Mouse (Mus musculus): ENCODE measurements at regions not wholly inside any gene's neighbourhood (a gene's known extent, or its start where the extent isn't known, plus 50 kb on each side); places are given as distances from the start of the nearest gene placed in this dataset.
"Not testable (repeated sequence)": the region's sequence is repeated elsewhere in the genome, so short reads cannot be mapped to it uniquely, and the experiment has no call there.

DNA sequence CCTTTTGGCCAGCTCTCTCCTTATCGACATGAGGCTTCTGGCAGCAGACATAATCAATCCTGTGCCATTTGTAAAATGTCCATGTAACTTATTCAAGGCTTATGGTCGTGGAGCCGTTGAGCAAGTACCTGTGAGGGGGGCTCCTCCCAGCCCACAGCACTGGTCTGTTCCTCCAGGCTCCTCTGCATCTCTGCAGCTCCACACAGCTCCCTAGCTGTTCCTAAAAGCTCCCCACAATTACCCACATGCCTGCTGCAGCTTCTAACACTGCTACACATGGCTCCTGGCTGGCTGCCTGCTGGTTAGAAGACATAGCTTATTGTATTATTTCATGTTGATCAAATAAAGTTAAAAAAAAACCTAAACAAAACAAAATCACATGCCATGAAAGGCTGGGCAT is 77.9 kb downstream of the Tcp10c start:
- H3K27ac ChIP-seq (replicated peaks; ENCODE audit: low read depth, low read length); H3K4me3 ChIP-seq (ENCODE audit: insufficient read depth, low read depth, low read length); H3K4me1 ChIP-seq (ENCODE audit: control insufficient read depth, insufficient read depth, insufficient read length, low read length): not testable (repeated sequence)

DNA sequence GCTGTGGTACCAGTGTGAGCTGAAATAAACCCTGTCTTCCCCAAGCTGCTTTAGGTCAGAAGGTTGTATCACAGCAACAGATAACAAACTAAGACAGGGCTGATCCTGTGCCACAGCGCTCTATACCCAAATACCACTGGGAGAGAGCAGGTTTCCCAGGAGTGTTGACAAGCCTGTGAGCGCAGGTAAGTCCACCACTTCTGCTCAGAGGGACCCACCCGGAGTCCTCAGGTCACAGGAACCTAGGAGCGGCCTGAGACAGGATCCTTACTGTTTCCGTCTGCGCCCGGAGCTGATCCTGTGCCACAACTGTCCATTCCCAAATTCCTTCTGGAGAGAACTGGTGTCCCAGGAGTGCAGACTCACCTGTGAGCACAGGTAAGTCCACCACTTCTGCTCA is 79.8 kb downstream of the Tcp10c start:
- not testable (repeated sequence) for H3K4me3 ChIP-seq (ENCODE audit: insufficient read depth, low read depth, low read length); H3K4me1 ChIP-seq (ENCODE audit: control insufficient read depth, insufficient read depth, insufficient read length, low read length); H3K27ac ChIP-seq (replicated peaks; ENCODE audit: low read depth, low read length)

DNA sequence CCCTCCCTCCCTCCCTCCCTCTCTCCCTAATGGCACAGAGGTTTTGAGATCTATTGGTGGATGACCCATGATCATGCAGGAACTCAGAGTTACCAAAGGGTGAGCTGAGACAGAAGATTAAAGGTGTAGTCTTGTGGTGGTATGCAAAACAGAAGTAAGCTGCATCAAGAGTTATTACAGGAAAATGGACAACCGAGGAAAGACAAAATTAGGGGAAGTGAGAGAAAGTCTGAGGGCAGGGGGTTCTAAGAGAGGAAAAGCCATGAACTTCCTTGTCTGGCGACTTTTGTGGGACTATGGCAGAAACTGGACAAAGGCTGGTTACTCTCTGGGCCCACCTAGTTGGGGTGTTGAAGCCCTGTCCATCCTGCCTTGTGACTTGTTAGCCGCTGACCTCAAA is 84.4 kb downstream of the Tcp10c start:
- H3K4me3 ChIP-seq (ENCODE audit: insufficient read depth, low read depth, low read length); H3K4me1 ChIP-seq (ENCODE audit: control insufficient read depth, insufficient read depth, insufficient read length, low read length); H3K27ac ChIP-seq (replicated peaks; ENCODE audit: low read depth, low read length): not testable (repeated sequence)

DNA sequence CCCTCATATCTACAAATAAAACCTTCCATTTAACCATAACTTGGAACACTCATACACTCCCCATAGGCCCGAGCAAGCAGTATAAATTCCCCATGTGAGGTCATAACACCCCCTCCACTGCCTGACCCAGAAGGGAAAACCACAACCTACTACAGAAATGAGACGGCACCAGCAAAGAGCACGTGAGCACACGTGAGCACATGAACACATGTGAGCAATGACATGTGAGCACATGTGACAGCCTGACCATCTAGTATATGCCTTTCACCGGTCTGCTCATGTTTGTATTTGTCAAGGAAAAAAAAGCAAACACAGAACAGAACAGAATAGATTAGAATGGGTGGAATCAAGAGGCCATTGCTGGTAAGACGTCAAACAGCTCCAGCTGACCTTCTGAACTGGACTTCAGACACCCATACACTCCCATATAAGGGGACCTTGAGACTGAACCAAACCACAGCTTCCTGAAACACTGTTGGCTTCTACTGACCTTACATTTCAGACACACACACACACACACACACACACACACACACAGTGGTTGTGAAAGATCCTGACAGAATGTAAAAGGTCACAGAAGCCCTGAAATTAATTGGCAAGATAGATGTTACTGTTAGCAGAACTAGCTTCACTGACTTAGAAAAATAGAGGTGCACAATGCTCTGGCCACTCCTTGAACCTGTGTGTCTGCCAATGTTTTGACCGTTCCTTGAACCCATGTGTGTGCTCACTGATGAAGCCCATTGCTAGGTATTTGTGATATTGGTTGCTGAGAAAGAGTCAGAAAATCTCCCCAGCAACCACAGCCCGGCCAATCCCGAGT is 86.5 kb downstream of the Tcp10c start:
- not testable (repeated sequence) for H3K27ac ChIP-seq (replicated peaks; ENCODE audit: low read depth, low read length); H3K4me1 ChIP-seq (ENCODE audit: control insufficient read depth, insufficient read depth, insufficient read length, low read length)

DNA sequence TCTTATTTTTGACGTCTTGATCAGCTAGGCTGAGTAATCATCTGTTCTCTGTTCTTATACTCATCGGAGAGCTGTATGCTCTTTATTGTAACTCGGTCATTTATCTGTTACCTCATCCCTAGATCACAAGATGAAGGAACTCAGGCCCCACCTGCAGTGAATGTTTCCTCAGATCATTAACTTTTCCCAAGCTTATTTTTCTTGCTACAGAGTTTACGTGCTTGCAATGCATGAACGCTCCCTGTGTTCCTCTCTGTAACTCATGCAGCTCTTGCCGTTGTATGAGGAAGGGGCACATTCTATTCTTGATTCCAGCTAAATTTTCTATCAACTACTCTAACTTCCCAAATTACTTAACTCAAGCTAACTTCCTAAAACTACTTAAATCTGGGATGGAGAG is 87.9 kb downstream of the Tcp10c start:
- not testable (repeated sequence) for H3K4me1 ChIP-seq (ENCODE audit: control insufficient read depth, insufficient read depth, insufficient read length, low read length); H3K27ac ChIP-seq (replicated peaks; ENCODE audit: low read depth, low read length); H3K4me3 ChIP-seq (ENCODE audit: insufficient read depth, low read depth, low read length)

More for the DNA sequence above, 86.5 kb downstream of the Tcp10c start:
- not testable (repeated sequence) for H3K4me3 ChIP-seq (ENCODE audit: insufficient read depth, low read depth, low read length)

DNA sequence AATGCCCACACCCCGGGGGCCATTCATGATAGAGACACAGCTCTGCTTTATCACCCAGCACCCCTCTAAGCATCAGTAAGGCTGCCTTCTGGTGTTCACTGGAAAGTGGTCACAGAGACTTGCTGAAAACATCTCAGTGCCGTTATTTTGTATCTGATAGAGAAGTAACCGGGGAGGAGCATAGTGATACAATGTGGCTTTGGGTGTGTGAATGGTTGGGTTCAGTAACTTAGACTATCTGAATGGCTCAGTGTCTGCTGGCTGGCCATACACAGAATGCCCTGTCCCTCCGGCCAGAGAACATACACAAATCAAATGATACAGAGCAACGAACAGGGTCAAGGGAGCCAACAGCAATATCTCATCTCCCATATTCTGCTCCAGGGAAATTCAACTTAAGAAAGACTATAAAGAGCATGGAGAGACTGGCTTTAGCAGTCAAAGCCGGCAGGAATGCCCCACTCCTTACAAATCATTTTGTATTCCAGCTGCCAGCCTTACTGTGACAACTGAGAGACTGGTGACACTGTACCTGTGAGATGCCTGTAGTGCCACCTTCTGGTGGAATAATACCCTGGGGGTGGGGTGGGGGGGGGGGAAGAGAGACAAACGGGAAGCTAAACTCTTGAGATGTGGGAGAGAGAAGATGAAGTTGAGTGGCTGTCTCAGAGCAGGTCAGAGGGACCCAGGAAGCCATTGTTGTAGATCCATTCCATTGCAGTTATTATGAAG is 102.7 kb downstream of the Tcp10c start:
- not testable (repeated sequence) for H3K4me1 ChIP-seq (ENCODE audit: control insufficient read depth, insufficient read depth, insufficient read length, low read length); H3K27ac ChIP-seq (replicated peaks; ENCODE audit: low read depth, low read length); H3K4me3 ChIP-seq (ENCODE audit: insufficient read depth, low read depth, low read length)

DNA sequence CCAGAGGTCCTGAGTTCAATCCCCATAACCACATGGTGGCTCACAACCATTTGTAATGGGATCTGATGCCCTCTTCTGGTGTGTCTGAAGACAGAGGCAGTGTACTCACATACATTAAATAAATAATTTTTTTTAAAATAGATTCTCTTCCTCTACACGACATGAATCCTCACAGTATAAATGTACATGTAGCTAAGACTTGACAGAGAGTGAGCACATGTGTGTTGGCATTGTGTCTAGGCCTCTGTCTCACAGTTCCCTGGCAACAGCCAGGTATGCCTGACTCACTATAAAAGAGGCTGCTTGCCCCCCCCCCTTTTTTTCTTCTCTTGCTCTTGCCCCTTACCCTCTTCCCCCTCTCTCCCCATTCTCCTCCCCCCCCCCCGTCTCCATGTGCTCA is 103.6 kb downstream of the Tcp10c start:
- H3K4me3 ChIP-seq (ENCODE audit: insufficient read depth, low read depth, low read length) = not testable (repeated sequence)

DNA sequence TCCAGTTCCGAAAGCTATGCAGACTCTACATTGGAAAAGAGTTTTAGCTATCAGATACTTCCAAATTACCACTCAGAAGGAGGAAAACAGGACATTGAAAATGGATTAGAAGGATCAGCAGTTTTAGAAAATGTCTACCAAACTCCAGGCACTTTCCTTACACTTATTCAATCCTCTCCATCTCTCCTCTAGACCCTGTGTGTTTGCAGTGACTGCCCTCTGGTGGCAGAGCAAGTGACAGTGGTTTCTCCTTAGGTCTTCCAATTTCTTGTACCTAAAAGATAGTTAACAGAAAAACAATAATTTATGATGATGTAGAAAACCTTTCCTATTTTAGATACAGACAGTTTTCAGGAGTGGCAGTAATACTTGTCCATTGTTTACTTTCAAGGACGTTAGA is 104.4 kb downstream of the Tcp10c start:
- not testable (repeated sequence) for H3K4me1 ChIP-seq (ENCODE audit: control insufficient read depth, insufficient read depth, insufficient read length, low read length); H3K27ac ChIP-seq (replicated peaks; ENCODE audit: low read depth, low read length); H3K4me3 ChIP-seq (ENCODE audit: insufficient read depth, low read depth, low read length)

More for the DNA sequence above, 103.6 kb downstream of the Tcp10c start:
- H3K4me1 ChIP-seq (ENCODE audit: control insufficient read depth, insufficient read depth, insufficient read length, low read length); H3K27ac ChIP-seq (replicated peaks; ENCODE audit: low read depth, low read length): not testable (repeated sequence)

DNA sequence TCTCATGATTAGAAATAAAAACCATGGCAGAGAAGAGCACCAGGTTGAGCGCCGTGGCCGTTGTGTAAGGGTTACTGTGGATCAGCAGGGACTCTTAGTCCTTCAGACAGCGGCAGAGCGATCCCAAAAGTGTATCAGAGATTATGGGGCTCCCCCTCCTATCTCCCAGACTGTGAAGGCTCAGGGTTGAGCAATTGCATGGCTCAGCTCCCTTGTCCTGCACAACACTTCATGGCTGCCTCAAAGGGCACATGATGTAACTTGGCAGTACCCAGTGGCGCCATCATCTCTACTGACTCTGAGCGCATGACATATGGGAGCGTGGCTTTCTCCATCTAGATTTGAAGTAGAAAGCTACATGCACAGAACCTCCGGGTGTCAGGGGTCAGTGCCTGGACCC is 108.3 kb downstream of the Tcp10c start:
- H3K4me1 ChIP-seq (ENCODE audit: control insufficient read depth, insufficient read depth, insufficient read length, low read length); H3K27ac ChIP-seq (replicated peaks; ENCODE audit: low read depth, low read length); H3K4me3 ChIP-seq (ENCODE audit: insufficient read depth, low read depth, low read length): not testable (repeated sequence)

DNA sequence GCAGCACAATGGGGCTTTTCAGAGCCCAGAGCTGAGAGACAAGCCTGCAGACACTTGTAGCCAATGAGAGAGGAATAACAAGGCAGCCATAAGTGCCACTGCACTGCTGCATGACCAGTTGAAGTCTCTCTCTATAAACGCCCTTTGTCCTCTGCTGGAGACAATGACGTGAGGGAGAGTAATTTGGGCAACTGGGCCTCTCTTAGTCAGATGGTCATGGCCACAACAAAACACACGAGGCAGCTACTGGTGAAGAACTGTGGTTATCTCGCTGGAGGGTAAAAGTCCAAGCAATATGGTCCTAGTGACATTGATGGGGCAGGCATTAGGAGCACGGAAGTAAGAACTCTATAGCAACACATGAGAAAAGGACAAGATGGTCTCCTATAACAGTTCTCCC is 111.5 kb downstream of the Tcp10c start:
- H3K27ac ChIP-seq (replicated peaks; ENCODE audit: low read depth, low read length); H3K4me3 ChIP-seq (ENCODE audit: insufficient read depth, low read depth, low read length); H3K4me1 ChIP-seq (ENCODE audit: control insufficient read depth, insufficient read depth, insufficient read length, low read length): not testable (repeated sequence)

DNA sequence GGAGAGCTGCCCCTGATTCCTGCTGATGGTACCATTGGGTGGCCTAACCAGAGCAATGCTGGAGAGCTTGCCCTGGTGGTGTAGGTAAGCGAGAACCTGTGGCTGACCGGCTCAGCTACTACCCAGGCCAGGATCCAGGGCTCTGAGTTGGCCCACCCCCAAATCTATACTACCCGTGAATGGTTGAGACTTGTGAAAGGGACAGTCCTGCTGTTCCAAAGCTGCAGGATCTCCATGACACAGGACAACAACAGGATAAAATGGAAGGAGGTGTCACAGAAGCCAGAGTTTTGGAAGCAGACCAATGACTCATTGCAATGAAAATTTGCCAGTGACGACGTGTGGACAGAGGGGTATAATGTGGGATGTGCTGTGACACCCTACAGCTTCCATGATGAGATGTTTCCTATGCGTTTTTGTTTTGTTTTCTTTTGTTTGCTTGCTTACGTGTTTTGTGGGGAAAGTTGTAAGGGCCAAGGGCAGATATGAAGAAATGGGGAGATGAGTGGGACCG is 115.6 kb downstream of the Tcp10c start:
- H3K27ac ChIP-seq (replicated peaks; ENCODE audit: low read depth, low read length); H3K4me1 ChIP-seq (ENCODE audit: control insufficient read depth, insufficient read depth, insufficient read length, low read length); H3K4me3 ChIP-seq (ENCODE audit: insufficient read depth, low read depth, low read length): not testable (repeated sequence)

DNA sequence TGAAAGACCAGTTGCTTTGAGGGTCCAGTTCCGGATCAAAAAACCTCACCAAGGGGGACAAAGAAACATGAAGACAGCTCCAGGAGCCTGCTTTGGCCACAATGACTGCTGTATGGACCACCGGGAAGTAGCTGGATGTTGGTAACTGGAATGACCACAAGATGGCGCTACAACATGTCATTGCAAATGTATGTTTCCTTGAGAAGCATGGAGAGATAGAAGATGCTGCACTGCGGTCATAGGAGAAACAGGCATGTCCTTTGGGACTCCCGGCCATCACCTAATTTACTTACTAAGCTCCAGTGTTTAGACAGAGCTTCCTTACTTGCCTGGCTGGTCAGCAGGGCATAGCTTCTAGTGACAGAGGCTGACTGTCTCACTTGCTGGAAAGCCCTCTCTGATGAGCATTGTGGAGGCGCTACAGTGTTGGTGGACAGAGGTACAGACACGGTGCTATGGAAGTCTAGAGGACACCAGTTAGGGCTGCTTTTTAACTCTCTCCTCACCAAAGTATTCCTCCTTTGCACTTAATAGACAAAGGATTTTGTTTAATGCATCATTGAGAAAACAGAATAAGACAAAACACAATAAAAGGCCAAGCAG is 118.2 kb downstream of the Tcp10c start:
- Histone ChIP-seq H3K4me3 (ENCODE audit: insufficient read depth, low read depth, low read length) (no peak overlapping the region), H3K4me1 (ENCODE audit: control insufficient read depth, insufficient read depth, insufficient read length, low read length) (no peaks in the 10 kb centered on the region), H3K27ac (replicated peaks; ENCODE audit: low read depth, low read length) (no peak overlapping the region)

DNA sequence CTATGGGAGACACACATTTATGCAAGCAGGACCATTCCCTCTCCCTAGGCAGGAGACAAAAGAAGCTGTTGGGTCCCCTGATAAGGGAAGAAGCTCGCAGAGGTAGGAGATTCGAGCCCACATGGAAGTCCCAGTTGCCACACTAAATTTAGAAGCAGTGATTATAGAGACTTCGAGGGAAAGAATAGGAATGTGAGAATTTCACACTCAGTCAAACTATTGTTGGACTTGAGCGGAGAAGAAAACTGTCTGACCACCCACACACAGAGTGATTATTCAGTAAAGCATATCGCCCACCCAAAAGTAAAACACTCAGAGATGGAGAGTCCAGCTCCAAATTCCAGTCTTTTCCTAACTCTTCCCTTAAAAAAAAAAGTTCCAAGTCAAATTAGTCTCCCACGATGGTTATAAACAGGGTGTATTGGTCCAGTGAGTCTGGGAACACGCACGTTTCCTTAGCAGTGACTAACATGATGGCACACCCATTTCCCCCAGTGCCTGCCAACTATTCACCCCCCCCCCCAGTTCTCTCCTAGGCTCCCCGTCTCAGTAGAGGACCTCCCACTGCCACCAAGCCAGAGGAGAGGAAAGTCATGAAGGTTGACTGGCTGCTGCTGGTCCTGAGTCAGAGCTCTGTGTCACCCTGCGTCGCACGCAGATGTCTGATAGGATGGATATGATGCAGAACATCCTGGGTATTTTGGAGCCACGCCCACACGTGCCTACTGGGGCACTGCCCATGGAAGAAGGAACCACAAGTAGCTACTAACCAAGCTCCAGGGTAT is 120.1 kb downstream of the Tcp10c start:
- Histone ChIP-seq H3K4me1 (ENCODE audit: control insufficient read depth, insufficient read depth, insufficient read length, low read length) (no peaks in the 10 kb centered on the region), H3K27ac (replicated peaks; ENCODE audit: low read depth, low read length) (no peak overlapping the region)

DNA sequence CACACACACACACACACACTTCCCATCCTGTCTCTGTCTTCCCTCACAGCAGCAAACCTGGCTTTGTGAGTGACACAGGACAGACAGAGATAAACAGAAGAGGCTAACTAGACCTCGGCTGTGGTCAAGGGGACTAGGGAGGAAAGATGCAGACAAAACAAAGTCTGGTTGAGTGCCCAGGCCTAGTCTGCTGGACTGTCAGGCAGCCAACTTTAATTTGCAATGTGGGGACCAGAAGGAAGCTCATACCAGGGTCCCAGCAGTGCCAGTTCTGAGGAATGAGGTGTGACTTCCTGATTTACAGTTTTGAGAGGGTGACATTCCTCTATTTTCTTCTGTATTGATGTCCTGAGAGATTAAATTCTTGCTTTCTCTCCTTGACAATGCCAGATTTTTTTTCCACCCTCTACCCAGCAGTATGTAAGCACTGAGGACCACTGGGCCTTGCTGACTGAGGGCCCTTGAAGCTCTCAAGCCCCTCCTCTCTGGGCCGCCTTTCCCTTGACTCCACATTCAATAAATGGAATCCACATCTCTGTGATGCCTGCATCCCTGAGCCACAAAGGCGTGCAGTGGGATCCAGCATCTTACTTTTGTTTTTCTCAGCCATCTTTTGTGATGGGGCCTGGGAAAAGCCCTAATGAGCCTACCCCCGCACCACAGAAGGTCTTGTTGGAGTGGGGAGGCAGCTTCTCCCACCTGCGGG is 124.6 kb downstream of the Tcp10c start:
- no peaks in the 10 kb centered on the region for H3K4me1 ChIP-seq (ENCODE audit: control insufficient read depth, insufficient read depth, insufficient read length, low read length)
- H3K27ac ChIP-seq (replicated peaks; ENCODE audit: low read depth, low read length) = no peak overlapping the region; the same call in 1 of the 2 replicates
- H3K4me3 ChIP-seq (ENCODE audit: insufficient read depth, low read depth, low read length) = no peak overlapping the region

More for the DNA sequence above, 120.1 kb downstream of the Tcp10c start:
- H3K4me3 ChIP-seq (ENCODE audit: insufficient read depth, low read depth, low read length) = no peak overlapping the region

All from brown adipose tissue, adult 24 weeks (tissue).